Mouse (Mus musculus) forebrain, embryonic 15.5 days (tissue): ENCODE data around the gene Fgf10. TPM values are rescaled to one million over a fixed set of nuclear protein-coding genes. Genes with fewer than 3 reads are reported as not detected.

Experiments used
- ATAC-seq: fragments of 200-750 bp; cut with Nextera tagmentation; replicated peaks from 2 replicates; pipeline ENCODE4 v1.8.0; 2017; ENCODE audit warnings: mild to moderate bottlenecking, moderate TSS enrichment, moderate library complexity
- H3K27ac ChIP-seq: fragments of 300-500 bp; sonication (generic); replicated peaks from 2 replicates; pipeline ENCODE4 v1.5.1; 2015; ENCODE audit warnings: mild to moderate bottlenecking, inconsistent platforms
- H3K27me3 ChIP-seq: fragments of 300-500 bp; sonication (generic); 2 replicates; pipeline ENCODE4 v1.6.1; 2015; ENCODE audit warnings: inconsistent platforms
- H3K36me3 ChIP-seq: fragments of 300-500 bp; sonication (generic); 2 replicates; pipeline ENCODE4 v1.6.1; 2015; ENCODE audit warnings: mild to moderate bottlenecking, inconsistent platforms
- H3K4me1 ChIP-seq: fragments of 300-500 bp; sonication (generic); 2 replicates; pipeline ENCODE4 v1.6.1; 2015; ENCODE audit warnings: inconsistent platforms
- H3K4me2 ChIP-seq: fragments of 300-500 bp; sonication (generic); replicated peaks from 2 replicates; pipeline ENCODE4 v1.6.1; 2015; ENCODE audit warnings: mild to moderate bottlenecking, inconsistent platforms
- H3K4me3 ChIP-seq: fragments of 300-500 bp; sonication (generic); 2 replicates; pipeline ENCODE4 v1.5.1; 2015; ENCODE audit warnings: mild to moderate bottlenecking, inconsistent platforms
- H3K9ac ChIP-seq: fragments of 300-500 bp; sonication (generic); replicated peaks from 2 replicates; pipeline ENCODE4 v1.6.1; 2015; ENCODE audit warnings: mild to moderate bottlenecking, inconsistent platforms
- H3K9me3 ChIP-seq: fragments of 300-500 bp; sonication (generic); 2 replicates; pipeline ENCODE4 v1.6.1; 2016; ENCODE audit warnings: inconsistent platforms
- WGBS: fragments of 180-500 bp; shearing (Covaris S2); methylation state at CpG from one replicate; pipeline ENCODE4 v1.1.7; 2015; ENCODE audit warnings: mixed read lengths; 5-methylcytosine and 5-hydroxymethylcytosine counted together
- polyA plus RNA-seq: library from polyadenylated mRNA; unstranded; fragments of >200 nt; fragmentation: Nextera tagmentation; extraction: Ambion mirVana; gene quantifications from 2 replicates; pipeline ENCODE4 v1.2.1, GENCODE M21; 2015

Gene Fgf10
- 0.60 and 0.74 TPM in 2 replicates for polyA plus RNA-seq

DNA sequence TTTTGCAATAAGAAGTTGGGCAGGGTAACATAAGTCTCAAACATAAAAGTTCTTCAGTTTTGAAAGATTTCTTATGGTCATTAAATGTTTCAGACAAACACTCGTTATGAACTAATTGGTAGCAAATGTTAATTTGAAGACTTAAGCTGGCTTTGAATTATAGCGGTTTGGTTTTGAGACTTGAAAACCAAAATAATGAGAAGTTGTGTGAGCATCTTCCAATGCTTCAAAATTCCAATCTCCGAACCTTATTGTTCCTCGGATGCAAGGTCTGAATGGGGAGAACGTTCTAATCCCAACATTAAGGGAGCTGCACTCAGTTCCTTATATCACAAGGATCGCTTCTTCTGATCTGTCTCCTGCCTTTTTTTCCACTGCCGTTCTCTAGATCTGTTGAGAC is at the start of gene Fgf10:
Gene Fgf10 (plus strand): TSS at position 301 of the 400 bp plus-strand sequence.
- H3K4me1 ChIP-seq = no peaks in the 10 kb centered on the region
- no peak for ATAC-seq

GRCm38 (mm10) chr13:118629661-118630428 is 39.7 kb upstream of the Fgf10 start:
- Histone ChIP-seq H3K27me3 (no peaks in the 10 kb centered on the region), H3K9ac (no peak overlapping the region), H3K36me3 (no peaks in the 10 kb centered on the region), H3K27ac (no peak overlapping the region), H3K4me1 (no peaks in the 10 kb centered on the region), H3K4me2 (no peak overlapping the region), H3K9me3 (no peaks in the 10 kb centered on the region), H3K4me3 (no peak overlapping the region)
- ATAC-seq = no peak
- WGBS = 57% methylated on average over 3 of the region's 3 CpGs

More for the DNA sequence above, at the start of gene Fgf10:
- H3K27me3 ChIP-seq = no peaks in the 10 kb centered on the region
- no peaks in the 10 kb centered on the region for H3K9me3 ChIP-seq
- no peak within 1 kb of the TSS for H3K4me3 ChIP-seq
- no peak within 1 kb of the TSS for H3K9ac ChIP-seq
- H3K27ac ChIP-seq = no peak within 1 kb of the TSS
- H3K4me2 ChIP-seq = no peak within 1 kb of the TSS
- 7% methylated on average over 7 of the region's 7 CpGs for WGBS
- no peaks in the 10 kb centered on the region for H3K36me3 ChIP-seq

GRCm38 (mm10) chr13:118631500-118631899 is 38.1 kb upstream of the Fgf10 start:
- Histone ChIP-seq H3K9me3 (no peaks in the 10 kb centered on the region), H3K27ac (no peak overlapping the region), H3K4me3 (no peak overlapping the region), H3K4me2 (no peak overlapping the region), H3K9ac (no peak overlapping the region), H3K4me1 (no peaks in the 10 kb centered on the region), H3K36me3 (no peaks in the 10 kb centered on the region), H3K27me3 (no peaks in the 10 kb centered on the region)
- ATAC-seq = no peak
- 93% methylated on average over 2 of the region's 2 CpGs for WGBS

GRCm38 (mm10) chr13:118636047-118636446 is 33.5 kb upstream of the Fgf10 start:
- no peak overlapping the region for H3K27ac ChIP-seq
- WGBS = 93% methylated on average over 5 of the region's 5 CpGs
- no peak overlapping the region for H3K4me3 ChIP-seq
- no peak overlapping the region for H3K9ac ChIP-seq
- H3K27me3 ChIP-seq = no peaks in the 10 kb centered on the region
- no peaks in the 10 kb centered on the region for H3K4me1 ChIP-seq
- no peaks in the 10 kb centered on the region for H3K9me3 ChIP-seq
- H3K4me2 ChIP-seq = no peak overlapping the region
- no peak for ATAC-seq
- H3K36me3 ChIP-seq = no peaks in the 10 kb centered on the region

DNA sequence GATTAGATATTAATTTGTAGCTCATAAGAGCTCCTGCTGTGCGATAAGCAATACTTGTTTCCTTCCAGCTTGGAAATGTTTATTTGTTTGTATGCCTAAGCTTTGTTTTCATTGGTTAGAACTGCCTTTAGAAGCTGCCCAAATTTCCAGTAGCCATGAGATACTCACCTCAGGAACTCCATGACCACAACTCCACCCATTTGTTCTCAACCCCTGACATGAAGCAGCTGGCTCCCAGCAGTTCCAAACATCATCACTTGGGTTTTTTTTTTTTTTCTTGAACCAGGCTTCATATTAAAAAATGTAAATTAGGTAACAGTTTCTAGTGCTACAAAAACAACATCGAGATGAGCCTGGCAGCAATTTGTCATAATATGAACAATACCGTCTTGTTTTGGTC is 27.0 kb upstream of the Fgf10 start:
- H3K9ac ChIP-seq = no peak overlapping the region
- H3K36me3 ChIP-seq = no peaks in the 10 kb centered on the region
- H3K4me3 ChIP-seq = no peak overlapping the region
- H3K27ac ChIP-seq = no peak overlapping the region
- no peak for ATAC-seq
- H3K9me3 ChIP-seq = no peaks in the 10 kb centered on the region
- no peaks in the 10 kb centered on the region for H3K27me3 ChIP-seq
- WGBS = 76% methylated on average over 3 of the region's 3 CpGs
- no peak overlapping the region for H3K4me2 ChIP-seq
- H3K4me1 ChIP-seq = no peaks in the 10 kb centered on the region

DNA sequence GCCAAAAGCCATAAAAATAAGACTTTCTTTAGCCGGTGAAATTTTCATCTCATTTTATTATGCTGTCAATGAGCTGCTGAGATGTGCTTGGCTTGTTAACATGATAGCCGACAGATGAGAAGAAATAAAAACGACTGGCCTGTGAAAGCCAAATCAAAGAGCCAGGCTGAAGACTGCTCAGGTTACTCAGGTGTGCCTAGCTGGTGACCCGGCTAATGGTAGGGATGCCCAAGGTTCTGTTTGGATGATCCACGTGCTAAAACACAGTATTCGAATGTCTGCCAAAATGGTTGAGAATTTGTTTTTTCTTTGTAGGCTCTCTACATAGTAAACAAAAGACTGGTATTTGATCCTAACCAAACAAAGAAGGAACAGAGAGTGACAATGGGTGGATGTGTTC is 26.5 kb upstream of the Fgf10 start:
- ATAC-seq = no peak
- no peaks in the 10 kb centered on the region for H3K9me3 ChIP-seq
- WGBS = 86% methylated on average over 6 of the region's 6 CpGs
- no peak overlapping the region for H3K9ac ChIP-seq
- H3K27ac ChIP-seq = no peak overlapping the region
- H3K4me2 ChIP-seq = no peak overlapping the region
- no peaks in the 10 kb centered on the region for H3K36me3 ChIP-seq
- no peaks in the 10 kb centered on the region for H3K27me3 ChIP-seq
- no peak overlapping the region for H3K4me3 ChIP-seq
- H3K4me1 ChIP-seq = no peaks in the 10 kb centered on the region

DNA sequence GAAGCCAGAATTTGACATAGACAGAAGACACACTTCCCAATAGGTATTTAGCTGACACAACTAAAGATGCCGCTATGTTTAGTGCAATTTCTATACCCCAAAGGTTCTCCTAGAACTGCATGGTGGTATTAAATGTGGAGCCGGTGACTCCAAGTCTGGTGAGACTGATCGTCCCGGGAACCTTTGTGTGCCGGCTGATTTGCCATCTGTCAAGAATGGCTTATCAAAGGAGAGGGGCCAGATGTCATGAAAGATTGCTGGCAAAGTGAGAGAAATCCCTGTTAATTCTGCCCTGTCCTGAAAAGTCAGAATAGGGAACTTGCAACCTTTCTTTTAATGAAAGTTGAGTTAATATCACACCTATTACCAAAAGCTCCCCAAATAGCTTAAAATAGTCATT is 12.6 kb upstream of the Fgf10 start:
- WGBS = 62% methylated on average over 5 of the region's 5 CpGs
- no peaks in the 10 kb centered on the region for H3K4me1 ChIP-seq
- no peak for ATAC-seq
- no peaks in the 10 kb centered on the region for H3K9me3 ChIP-seq
- no peak overlapping the region for H3K4me2 ChIP-seq
- no peak overlapping the region for H3K27ac ChIP-seq
- no peaks in the 10 kb centered on the region for H3K36me3 ChIP-seq
- H3K27me3 ChIP-seq = no peaks in the 10 kb centered on the region
- H3K9ac ChIP-seq = no peak overlapping the region
- no peak overlapping the region for H3K4me3 ChIP-seq

GRCm38 (mm10) chr13:118658031-118658430 is 11.6 kb upstream of the Fgf10 start:
- Histone ChIP-seq H3K27me3 (no peaks in the 10 kb centered on the region), H3K9me3 (no peaks in the 10 kb centered on the region), H3K27ac (no peak overlapping the region), H3K4me2 (no peak overlapping the region), H3K36me3 (no peaks in the 10 kb centered on the region), H3K4me1 (no peaks in the 10 kb centered on the region), H3K9ac (no peak overlapping the region), H3K4me3 (no peak overlapping the region)
- no peak for ATAC-seq
- 91% methylated on average over 2 of the region's 2 CpGs for WGBS

GRCm38 (mm10) chr13:118658608-118659326 is 10.8 kb upstream of the Fgf10 start:
- H3K4me3 ChIP-seq = no peak overlapping the region
- no peaks in the 10 kb centered on the region for H3K36me3 ChIP-seq
- no peak overlapping the region for H3K4me2 ChIP-seq
- H3K27ac ChIP-seq = no peak overlapping the region
- no peaks in the 10 kb centered on the region for H3K27me3 ChIP-seq
- no peak for ATAC-seq
- WGBS = 94% methylated on average over 7 of the region's 7 CpGs
- H3K9me3 ChIP-seq = no peaks in the 10 kb centered on the region
- no peaks in the 10 kb centered on the region for H3K4me1 ChIP-seq
- no peak overlapping the region for H3K9ac ChIP-seq

- Histone ChIP-seq H3K27ac (no peak overlapping the region), H3K4me2 (no peak overlapping the region), H3K4me3 (no peak overlapping the region), H3K27me3 (no peaks in the 10 kb centered on the region), H3K9me3 (no peaks in the 10 kb centered on the region), H3K9ac (no peak overlapping the region), H3K36me3 (no peaks in the 10 kb centered on the region), H3K4me1 (no peaks in the 10 kb centered on the region)
- no peak for ATAC-seq
- 83% methylated on average over 3 of the region's 3 CpGs for WGBS
Observed at GRCm38 (mm10) chr13:118661664-118662063, 7.9 kb upstream of the Fgf10 start.

DNA sequence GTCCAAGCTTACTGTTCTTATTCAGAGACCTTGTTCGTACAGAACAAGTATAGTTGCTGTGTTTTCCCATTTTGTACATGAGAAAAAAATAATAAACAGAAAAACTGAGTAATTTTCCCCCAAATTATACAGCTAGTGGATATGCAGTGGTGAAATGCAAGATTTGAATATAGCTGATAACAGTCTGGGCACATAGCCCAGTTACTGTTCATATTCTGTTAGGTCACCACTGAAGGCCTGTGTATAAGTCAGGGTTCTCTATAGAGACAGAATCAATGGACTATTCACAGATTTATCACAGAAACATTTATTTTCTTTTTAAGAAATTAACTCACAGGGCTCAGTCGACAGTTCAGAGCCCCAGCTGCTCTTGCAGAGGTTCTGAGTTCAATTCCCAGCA is 4.7 kb upstream of the Fgf10 start:
- H3K9me3 ChIP-seq = no peaks in the 10 kb centered on the region
- 78% methylated on average over 2 of the region's 2 CpGs for WGBS
- H3K9ac ChIP-seq = no peak overlapping the region
- no peaks in the 10 kb centered on the region for H3K36me3 ChIP-seq
- no peaks in the 10 kb centered on the region for H3K4me1 ChIP-seq
- H3K27me3 ChIP-seq = no peaks in the 10 kb centered on the region
- no peak overlapping the region for H3K27ac ChIP-seq
- no peak overlapping the region for H3K4me3 ChIP-seq
- ATAC-seq = no peak
- no peak overlapping the region for H3K4me2 ChIP-seq

DNA sequence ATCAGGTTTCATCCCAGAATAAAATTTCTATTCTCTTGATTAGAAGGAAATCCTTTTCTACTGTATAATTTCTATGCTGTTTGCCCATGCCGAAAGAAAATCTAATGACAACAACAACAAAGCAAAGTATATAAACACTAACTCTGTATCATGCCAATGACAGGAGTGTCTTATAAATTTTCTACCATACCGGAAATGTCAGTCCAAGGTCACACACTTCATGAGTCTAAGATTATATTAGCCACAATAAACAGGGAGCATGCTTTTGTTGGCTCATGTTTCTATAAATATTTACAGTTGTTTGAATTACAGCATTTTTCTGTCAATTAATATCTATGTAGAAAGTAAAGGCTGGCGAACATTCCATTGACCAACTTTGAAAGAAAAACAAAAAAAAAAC is 9.6 kb downstream of the Fgf10 start:
- Histone ChIP-seq H3K9me3 (no peaks in the 10 kb centered on the region), H3K36me3 (no peaks in the 10 kb centered on the region), H3K4me1 (no peaks in the 10 kb centered on the region), H3K4me3 (no peak overlapping the region), H3K27ac (no peak overlapping the region), H3K27me3 (no peaks in the 10 kb centered on the region), H3K9ac (no peak overlapping the region), H3K4me2 (no peak overlapping the region)
- no peak for ATAC-seq
- WGBS = 86% methylated on average over 3 of the region's 3 CpGs
